Mouse (Mus musculus) R1 (cell line): ENCODE measurements around the gene Aldh1a2.

Source experiments
- DNase-seq: peaks from one replicate; pipeline ENCODE4 v3.0.0-alpha.2; 2018; ENCODE audit warnings: low read depth, low spot score

Gene Aldh1a2

GRCm38 (mm10) chr9:71215248-71216035, at the start of gene Aldh1a2:
Aldh1a2 (plus strand) TSS chr9:71215789.
- DNase-seq = peak; percentile 78

- DNase-seq = no peak
These were observed 49.4 kb upstream of the Aldh1a2 start for GRCm38 (mm10) chr9:71166019-71166705.

- no peak for DNase-seq
These were observed 48.6 kb upstream of the Aldh1a2 start for GRCm38 (mm10) chr9:71166871-71167465.

- DNase-seq = no peak
These were observed 47.9 kb upstream of the Aldh1a2 start for GRCm38 (mm10) chr9:71167473-71168215.

GRCm38 (mm10) chr9:71168511-71168910, 47.1 kb upstream of the Aldh1a2 start, which contains the start of gene Aqp9:
Aqp9 (minus strand) TSS chr9:71168682.
- no peak for DNase-seq

GRCm38 (mm10) chr9:71173533-71173932, 42.1 kb upstream of the Aldh1a2 start:
- DNase-seq = no peak

- DNase-seq = no peak
These were observed 41.1 kb upstream of the Aldh1a2 start for GRCm38 (mm10) chr9:71174316-71174975.

- no peak for DNase-seq
These were observed 39.9 kb upstream of the Aldh1a2 start for GRCm38 (mm10) chr9:71175686-71176085.

- no peak for DNase-seq
These were observed 36.2 kb upstream of the Aldh1a2 start for GRCm38 (mm10) chr9:71179276-71179896.

GRCm38 (mm10) chr9:71179964-71180700, 35.5 kb upstream of the Aldh1a2 start:
- no peak for DNase-seq

- no peak for DNase-seq
These were observed 30.3 kb upstream of the Aldh1a2 start for GRCm38 (mm10) chr9:71185285-71185684.

GRCm38 (mm10) chr9:71185823-71186222, 29.8 kb upstream of the Aldh1a2 start:
- no peak for DNase-seq

GRCm38 (mm10) chr9:71187396-71187795, 28.2 kb upstream of the Aldh1a2 start:
- no peak for DNase-seq

GRCm38 (mm10) chr9:71188647-71189415, 26.8 kb upstream of the Aldh1a2 start:
- peak; percentile 83 for DNase-seq

GRCm38 (mm10) chr9:71198826-71199225, 16.8 kb upstream of the Aldh1a2 start:
- no peak for DNase-seq

GRCm38 (mm10) chr9:71202265-71202664, 13.3 kb upstream of the Aldh1a2 start:
- no peak for DNase-seq

- DNase-seq = peak; percentile 11
These were observed 6.3 kb upstream of the Aldh1a2 start for GRCm38 (mm10) chr9:71209299-71209698.

GRCm38 (mm10) chr9:71210870-71211269, 4.7 kb upstream of the Aldh1a2 start:
- DNase-seq = peak; percentile 57

GRCm38 (mm10) chr9:71213636-71214035, 2.0 kb upstream of the Aldh1a2 start:
- DNase-seq = no peak
